Mouse (Mus musculus): ENCODE measurements around the gene Slc27a1. TPM values are rescaled to one million over a fixed set of nuclear protein-coding genes. Genes with fewer than 3 reads are reported as not detected.

Slc27a1 gene
- polyA plus RNA-seq, 1 experiment: 16.4 TPM

- H3K27me3 ChIP-seq (replicated peaks): peaks cover 24% of the 10 kb centered on the region
- H3K9me3 ChIP-seq: no peaks in the 10 kb centered on the region
- H3K4me3 ChIP-seq (replicated peaks): peak overlapping the region; percentile 43
- H3K4me1 ChIP-seq: peaks cover 64% of the 10 kb centered on the region
- TF ChIP-seq FLI1 (IDR thresholded peaks at IDR 0.05; ENCODE audit: low read length): no peak
- peaks cover 4% of the 10 kb centered on the region for H3K36me3 ChIP-seq (replicated peaks; ENCODE audit: low read length)
These were observed 14.7 kb upstream of the Slc27a1 start for GRCm38 (mm10) chr8:71554001-71554400.

- H3K9me3 ChIP-seq: no peaks in the 10 kb centered on the region
- TF ChIP-seq GATA1 (IDR thresholded peaks at IDR 0.05; ENCODE audit: borderline replicate concordance, low read length) (no peak), FLI1 (IDR thresholded peaks at IDR 0.05; ENCODE audit: low read length) (no peak)
- H3K36me3 ChIP-seq (replicated peaks; ENCODE audit: low read length): no peaks in the 10 kb centered on the region
- peaks cover 71% of the 10 kb centered on the region for H3K4me1 ChIP-seq
- H3K4me3 ChIP-seq (replicated peaks): peak overlapping the region; percentile 43
- H3K27me3 ChIP-seq (replicated peaks): peaks cover 26% of the 10 kb centered on the region
These were observed 14.0 kb upstream of the Slc27a1 start for GRCm38 (mm10) chr8:71554644-71555043.

GRCm38 (mm10) chr8:71558071-71558957 is 10.4 kb upstream of the Slc27a1 start, which contains the start of gene Tmem221:
Gene Tmem221, minus strand, starts transcription at chr8:71558871.
- H3K27me3 ChIP-seq (replicated peaks): peaks cover 31% of the 10 kb centered on the region
- no peaks in the 10 kb centered on the region for H3K36me3 ChIP-seq (replicated peaks; ENCODE audit: low read length)
- H3K4me1 ChIP-seq: peaks cover 91% of the 10 kb centered on the region
- peak within 1 kb of the TSS; percentile 92 for H3K4me3 ChIP-seq (replicated peaks)
- no peaks in the 10 kb centered on the region for H3K9me3 ChIP-seq
- no peak for TF ChIP-seq GATA1 (IDR thresholded peaks at IDR 0.05; ENCODE audit: borderline replicate concordance, low read length)
- no peak for TF ChIP-seq FLI1 (IDR thresholded peaks at IDR 0.05; ENCODE audit: low read length)

- peak overlapping the region; percentile 92 for H3K4me3 ChIP-seq (replicated peaks)
- no peaks in the 10 kb centered on the region for H3K36me3 ChIP-seq (replicated peaks; ENCODE audit: low read length)
- peaks cover 34% of the 10 kb centered on the region for H3K27me3 ChIP-seq (replicated peaks)
- H3K4me1 ChIP-seq: peaks cover 83% of the 10 kb centered on the region
- peaks cover 3% of the 10 kb centered on the region for H3K9me3 ChIP-seq
- TF ChIP-seq GATA1 (IDR thresholded peaks at IDR 0.05; ENCODE audit: borderline replicate concordance, low read length) (no peak), FLI1 (IDR thresholded peaks at IDR 0.05; ENCODE audit: low read length) (no peak)
These were observed 9.6 kb upstream of the Slc27a1 start for GRCm38 (mm10) chr8:71558958-71559690.

- H3K27me3 ChIP-seq (replicated peaks): peaks cover 42% of the 10 kb centered on the region
- H3K4me1 ChIP-seq: peaks cover 73% of the 10 kb centered on the region
- H3K36me3 ChIP-seq (replicated peaks; ENCODE audit: low read length): peaks cover 2% of the 10 kb centered on the region
- H3K9me3 ChIP-seq: peaks cover 10% of the 10 kb centered on the region
- TF ChIP-seq FLI1 (IDR thresholded peaks at IDR 0.05; ENCODE audit: low read length) (no peak), GATA1 (IDR thresholded peaks at IDR 0.05; ENCODE audit: borderline replicate concordance, low read length) (no peak)
- no peak overlapping the region for H3K4me3 ChIP-seq (replicated peaks)
These were observed 8.6 kb upstream of the Slc27a1 start for GRCm38 (mm10) chr8:71560071-71560470.

- peaks cover 46% of the 10 kb centered on the region for H3K27me3 ChIP-seq (replicated peaks)
- H3K4me1 ChIP-seq: peaks cover 66% of the 10 kb centered on the region
- H3K9me3 ChIP-seq: peaks cover 10% of the 10 kb centered on the region
- peaks cover 2% of the 10 kb centered on the region for H3K36me3 ChIP-seq (replicated peaks; ENCODE audit: low read length)
- no peak for TF ChIP-seq FLI1 (IDR thresholded peaks at IDR 0.05; ENCODE audit: low read length)
- no peak for TF ChIP-seq GATA1 (IDR thresholded peaks at IDR 0.05; ENCODE audit: borderline replicate concordance, low read length)
- no peak overlapping the region for H3K4me3 ChIP-seq (replicated peaks)
These were observed 7.9 kb upstream of the Slc27a1 start for GRCm38 (mm10) chr8:71560765-71561164.

GRCm38 (mm10) chr8:71561401-71561800 is 7.3 kb upstream of the Slc27a1 start:
- Histone ChIP-seq H3K4me1 (peaks cover 64% of the 10 kb centered on the region), H3K9me3 (peaks cover 10% of the 10 kb centered on the region), H3K27me3 (replicated peaks) (peaks cover 51% of the 10 kb centered on the region), H3K36me3 (replicated peaks; ENCODE audit: low read length) (peaks cover 2% of the 10 kb centered on the region), H3K4me3 (replicated peaks) (no peak overlapping the region)
- TF ChIP-seq GATA1 (IDR thresholded peaks at IDR 0.05; ENCODE audit: borderline replicate concordance, low read length) (no peak), FLI1 (IDR thresholded peaks at IDR 0.05; ENCODE audit: low read length) (no peak)

- H3K27me3 ChIP-seq (replicated peaks): peaks cover 46% of the 10 kb centered on the region
These were observed 5.9 kb upstream of the Slc27a1 start for GRCm38 (mm10) chr8:71562751-71563150.

GRCm38 (mm10) chr8:71563992-71564391 is 4.7 kb upstream of the Slc27a1 start:
- TF ChIP-seq FLI1 (IDR thresholded peaks at IDR 0.05; ENCODE audit: low read length) (no peak), GATA1 (IDR thresholded peaks at IDR 0.05; ENCODE audit: borderline replicate concordance, low read length) (no peak)
- peaks cover 2% of the 10 kb centered on the region for H3K36me3 ChIP-seq (replicated peaks; ENCODE audit: low read length)
- peaks cover 10% of the 10 kb centered on the region for H3K9me3 ChIP-seq
- no peak overlapping the region for H3K4me3 ChIP-seq (replicated peaks)
- H3K4me1 ChIP-seq: peaks cover 60% of the 10 kb centered on the region
- H3K27me3 ChIP-seq (replicated peaks): peaks cover 43% of the 10 kb centered on the region

More at GRCm38 (mm10) chr8:71562751-71563150, 5.9 kb upstream of the Slc27a1 start:
- TF ChIP-seq GATA1 (IDR thresholded peaks at IDR 0.05; ENCODE audit: borderline replicate concordance, low read length): no peak
- no peak for TF ChIP-seq FLI1 (IDR thresholded peaks at IDR 0.05; ENCODE audit: low read length)
- Histone ChIP-seq H3K36me3 (replicated peaks; ENCODE audit: low read length) (peaks cover 2% of the 10 kb centered on the region), H3K4me3 (replicated peaks) (peak overlapping the region; percentile 90), H3K4me1 (peaks cover 63% of the 10 kb centered on the region), H3K9me3 (peaks cover 10% of the 10 kb centered on the region)

- H3K27me3 ChIP-seq (replicated peaks): peaks cover 64% of the 10 kb centered on the region
These were observed 2.2 kb upstream of the Slc27a1 start, which contains the start of gene Nxnl1 for GRCm38 (mm10) chr8:71566501-71566900. Gene Nxnl1, minus strand, starts transcription at chr8:71566601.

More at GRCm38 (mm10) chr8:71566501-71566900, 2.2 kb upstream of the Slc27a1 start, which contains the start of gene Nxnl1:
- peaks cover 10% of the 10 kb centered on the region for H3K9me3 ChIP-seq
- TF ChIP-seq GATA1 (IDR thresholded peaks at IDR 0.05; ENCODE audit: borderline replicate concordance, low read length) (no peak), FLI1 (IDR thresholded peaks at IDR 0.05; ENCODE audit: low read length) (no peak)
- H3K36me3 ChIP-seq (replicated peaks; ENCODE audit: low read length): peaks cover 2% of the 10 kb centered on the region
- H3K4me3 ChIP-seq (replicated peaks): no peak within 1 kb of the TSS
- peaks cover 62% of the 10 kb centered on the region for H3K4me1 ChIP-seq

Data from megakaryocyte, embryonic 14.5 days (primary cell).